Mouse (Mus musculus): ENCODE data around the gene Ipo4. TPM values are rescaled to one million over a fixed set of nuclear protein-coding genes. Genes with fewer than 3 reads are reported as not detected.

The Ipo4 gene
- polyA plus RNA-seq, 1 experiment, result 151 TPM

DNA sequence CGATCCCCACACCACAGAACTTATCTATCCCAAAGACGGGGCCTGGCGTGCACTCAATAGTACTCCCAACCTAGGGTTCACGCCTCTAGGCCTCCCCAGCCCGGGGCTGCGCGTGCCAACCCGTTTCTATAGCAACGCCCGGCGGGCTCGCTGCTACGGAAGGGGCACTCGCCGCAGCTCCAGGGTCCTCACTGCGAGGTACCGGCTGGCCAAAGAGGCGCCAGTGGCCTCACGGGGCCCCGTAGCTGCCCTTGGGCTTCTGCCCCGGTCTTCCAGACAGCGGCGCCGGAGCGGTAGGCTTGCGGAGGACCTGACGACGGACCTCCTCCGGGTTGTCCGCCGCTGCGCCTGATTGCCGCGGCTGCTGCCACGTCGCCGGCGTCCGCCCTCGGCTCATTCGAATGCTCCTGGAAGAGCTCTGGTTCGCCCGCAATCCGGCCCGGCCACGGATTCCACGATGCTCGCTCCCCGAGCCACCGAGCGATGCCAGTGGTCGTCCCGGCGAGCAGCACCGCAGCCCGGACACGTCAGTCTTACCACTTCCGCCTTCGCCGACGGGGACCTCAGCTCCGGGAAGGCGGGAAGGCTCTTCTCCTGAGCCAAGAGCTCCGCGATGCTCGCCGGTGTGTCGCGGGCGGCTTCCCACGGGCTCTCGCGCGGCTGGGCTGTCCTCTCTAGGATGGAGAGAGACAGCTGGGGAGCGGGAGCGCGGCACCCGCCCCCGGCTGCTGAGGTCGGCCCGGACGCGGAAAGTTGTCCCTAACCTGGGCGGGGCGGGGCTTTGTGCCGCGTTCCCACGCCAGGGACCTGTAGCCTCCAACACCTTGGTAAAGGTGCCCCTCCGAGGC lies 7.5 kb upstream of the Ipo4 start, which contains the start of gene Tm9sf1:
Gene Tm9sf1 (minus strand): TSS at position 747 of the 848 bp plus-strand sequence.
- peak within 1 kb of the TSS; percentile 95 for H3K27ac ChIP-seq (ENCODE audit: insufficient read depth, low read length)
- peak within 1 kb of the TSS; percentile 99 for H3K4me3 ChIP-seq (replicated peaks; ENCODE audit: insufficient read depth, low read depth, low read length)
- TF ChIP-seq POLR2A (IDR thresholded peaks at IDR 0.05; ENCODE audit: borderline replicate concordance, insufficient read depth, low read length), result peak; percentile 49; the same call in 1 of the 2 replicates
- no peak for TF ChIP-seq CTCF (IDR thresholded peaks at IDR 0.05; ENCODE audit: borderline replicate concordance, insufficient read depth, low read depth, low read length)
- under 1% methylated on average over 89 of the region's 89 CpGs for WGBS
- DNase-seq, result peak; percentile 87 to 94
- no peaks in the 10 kb centered on the region; the same call in 1 of the 2 replicates for H3K4me1 ChIP-seq (ENCODE audit: control insufficient read depth, insufficient read depth, low read length)
- H3K27me3 ChIP-seq (ENCODE audit: control insufficient read depth, insufficient read depth, low read length), result no peaks in the 10 kb centered on the region

DNA sequence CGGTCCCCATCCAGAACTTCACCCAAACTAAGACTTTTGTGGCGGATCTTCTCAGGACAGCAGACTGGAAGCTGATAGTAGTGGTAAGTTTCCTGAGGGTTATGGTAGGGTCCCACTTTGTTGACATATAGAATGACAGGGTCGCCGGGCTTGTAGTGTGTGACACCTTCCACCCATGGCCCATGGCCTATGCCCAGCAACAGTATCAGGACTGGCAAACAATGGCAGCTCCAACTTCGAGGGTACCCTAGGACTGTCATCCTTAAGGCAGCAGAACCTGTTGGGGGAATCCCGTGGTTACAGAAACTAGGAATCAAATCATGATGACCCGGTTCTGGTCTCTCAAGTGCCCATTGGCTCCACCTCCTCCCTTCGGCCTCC lies 6.9 kb upstream of the Ipo4 start:
- no peak for TF ChIP-seq CTCF (IDR thresholded peaks at IDR 0.05; ENCODE audit: borderline replicate concordance, insufficient read depth, low read depth, low read length)
- TF ChIP-seq POLR2A (IDR thresholded peaks at IDR 0.05; ENCODE audit: borderline replicate concordance, insufficient read depth, low read length), result no peak
- Histone ChIP-seq H3K27me3 (ENCODE audit: control insufficient read depth, insufficient read depth, low read length) (no peaks in the 10 kb centered on the region), H3K27ac (ENCODE audit: insufficient read depth, low read length) (peak overlapping the region; percentile 95), H3K4me3 (replicated peaks; ENCODE audit: insufficient read depth, low read depth, low read length) (peak overlapping the region; percentile 99), H3K4me1 (ENCODE audit: control insufficient read depth, insufficient read depth, low read length) (no peaks in the 10 kb centered on the region; the same call in 1 of the 2 replicates)
- no peak for DNase-seq
- WGBS, result 20% methylated on average over 8 of the region's 8 CpGs

DNA sequence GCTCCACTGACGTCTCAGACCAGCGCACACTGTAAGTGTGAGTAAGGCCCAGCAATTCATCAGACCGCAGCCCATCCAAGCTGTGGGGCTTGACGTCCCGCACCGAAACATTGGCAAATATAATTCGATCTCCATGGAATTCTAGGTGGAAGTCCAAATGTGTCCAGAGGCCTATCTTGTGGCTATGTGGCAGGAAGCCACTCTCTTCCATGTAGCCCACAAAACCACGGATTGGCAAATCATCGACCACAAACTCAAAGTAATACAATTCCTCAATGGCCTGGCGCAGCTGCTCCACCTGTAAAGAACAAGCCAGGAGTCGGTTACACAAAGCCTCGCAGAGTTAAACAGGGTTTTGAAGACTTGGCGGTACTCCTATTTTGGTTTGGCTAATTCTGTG lies 5.5 kb upstream of the Ipo4 start:
- WGBS, result 93% methylated on average over 13 of the region's 13 CpGs
- Histone ChIP-seq H3K4me1 (ENCODE audit: control insufficient read depth, insufficient read depth, low read length) (no peaks in the 10 kb centered on the region; the same call in 1 of the 2 replicates), H3K27ac (ENCODE audit: insufficient read depth, low read length) (no peak overlapping the region), H3K4me3 (replicated peaks; ENCODE audit: insufficient read depth, low read depth, low read length) (no peak overlapping the region), H3K27me3 (ENCODE audit: control insufficient read depth, insufficient read depth, low read length) (no peaks in the 10 kb centered on the region)
- no peak for DNase-seq
- no peak for TF ChIP-seq CTCF (IDR thresholded peaks at IDR 0.05; ENCODE audit: borderline replicate concordance, insufficient read depth, low read depth, low read length)
- no peak for TF ChIP-seq POLR2A (IDR thresholded peaks at IDR 0.05; ENCODE audit: borderline replicate concordance, insufficient read depth, low read length)

DNA sequence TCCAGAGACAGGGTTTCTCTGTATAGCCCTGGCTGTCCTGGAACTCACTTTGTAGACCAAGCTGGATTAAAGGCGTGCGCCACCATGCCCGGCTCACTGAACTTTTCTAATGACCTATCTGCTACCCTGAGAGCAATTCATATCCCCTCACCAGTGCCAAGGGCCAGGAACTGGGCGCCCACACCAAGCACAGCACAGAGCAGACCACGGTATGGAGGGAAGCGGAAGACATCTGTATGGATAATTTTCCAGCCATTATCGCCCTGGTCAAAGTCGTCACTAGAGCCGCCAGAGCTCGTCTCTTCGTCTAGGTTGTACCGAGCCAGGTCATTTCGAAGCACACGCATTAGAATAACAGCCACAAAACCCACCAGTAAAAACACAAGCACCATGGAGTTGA lies 5.1 kb upstream of the Ipo4 start:
- Histone ChIP-seq H3K4me3 (replicated peaks; ENCODE audit: insufficient read depth, low read depth, low read length) (no peak overlapping the region), H3K27me3 (ENCODE audit: control insufficient read depth, insufficient read depth, low read length) (no peaks in the 10 kb centered on the region), H3K4me1 (ENCODE audit: control insufficient read depth, insufficient read depth, low read length) (no peaks in the 10 kb centered on the region; the same call in 1 of the 2 replicates), H3K27ac (ENCODE audit: insufficient read depth, low read length) (no peak overlapping the region)
- WGBS, result 95% methylated on average over 14 of the region's 14 CpGs
- no peak for DNase-seq
- TF ChIP-seq POLR2A (IDR thresholded peaks at IDR 0.05; ENCODE audit: borderline replicate concordance, insufficient read depth, low read length), result no peak
- TF ChIP-seq CTCF (IDR thresholded peaks at IDR 0.05; ENCODE audit: borderline replicate concordance, insufficient read depth, low read depth, low read length), result no peak

DNA sequence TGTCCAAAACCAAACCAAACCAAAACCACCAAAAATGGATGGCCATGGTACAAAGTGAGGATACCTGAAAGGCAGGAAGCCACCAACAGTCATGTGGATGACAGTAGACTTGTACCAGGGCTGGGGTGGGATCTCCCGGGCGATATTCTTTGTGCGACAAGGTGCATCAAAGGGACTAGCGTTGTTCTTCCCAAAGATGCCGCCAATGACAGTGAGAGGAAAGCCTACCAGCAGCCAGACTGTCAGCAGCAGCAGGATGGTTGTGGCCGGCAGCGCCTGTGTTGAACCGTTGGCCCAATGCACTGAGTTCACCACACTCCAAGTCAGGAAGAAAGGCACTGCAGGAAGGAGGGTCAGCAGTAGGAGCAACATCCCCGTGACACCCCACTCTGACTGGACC lies 2.0 kb upstream of the Ipo4 start, which contains the start of gene Gm49378:
Gene Gm49378 (minus strand): TSS at position 101 of the 400 bp plus-strand sequence.
- Histone ChIP-seq H3K4me1 (ENCODE audit: control insufficient read depth, insufficient read depth, low read length) (peaks cover 7% of the 10 kb centered on the region), H3K27ac (ENCODE audit: insufficient read depth, low read length) (no peak within 1 kb of the TSS), H3K27me3 (ENCODE audit: control insufficient read depth, insufficient read depth, low read length) (no peaks in the 10 kb centered on the region), H3K4me3 (replicated peaks; ENCODE audit: insufficient read depth, low read depth, low read length) (no peak within 1 kb of the TSS)
- WGBS, result 94% methylated on average over 9 of the region's 9 CpGs
- no peak for DNase-seq
- TF ChIP-seq POLR2A (IDR thresholded peaks at IDR 0.05; ENCODE audit: borderline replicate concordance, insufficient read depth, low read length), result no peak
- no peak for TF ChIP-seq CTCF (IDR thresholded peaks at IDR 0.05; ENCODE audit: borderline replicate concordance, insufficient read depth, low read depth, low read length)

DNA sequence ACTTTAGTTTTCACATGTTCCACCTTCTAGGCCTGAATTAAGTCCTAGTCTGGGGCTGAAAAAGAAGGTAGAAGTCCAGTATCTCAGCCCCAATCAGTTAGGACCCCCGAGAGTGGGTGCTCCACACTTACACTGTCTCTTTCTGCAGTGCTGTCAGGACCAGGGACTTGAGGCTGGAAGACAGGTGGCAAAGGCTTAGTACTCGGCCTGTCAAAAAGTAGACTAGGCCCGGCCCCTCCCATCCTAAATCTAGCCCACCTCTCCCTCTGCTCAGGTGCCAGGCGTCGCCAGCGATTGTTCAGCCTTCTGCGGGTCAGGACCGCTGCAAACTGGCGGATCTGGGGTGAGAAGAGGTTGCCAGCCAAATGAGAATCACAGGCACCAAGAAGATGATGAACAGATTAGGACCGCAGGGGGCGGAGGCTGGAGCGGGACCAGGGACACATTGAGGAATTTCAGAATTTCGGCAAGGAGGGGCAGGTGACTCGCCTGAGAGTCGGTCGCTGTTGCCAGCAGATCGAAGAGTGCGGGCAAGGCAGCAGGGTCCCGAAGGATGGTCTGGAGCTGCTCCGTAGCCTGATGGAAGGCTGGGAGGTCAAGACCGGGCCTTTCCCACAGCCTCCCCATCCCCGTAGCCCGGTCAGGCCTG lies 759 bp downstream of the Ipo4 start:
- Histone ChIP-seq H3K4me3 (replicated peaks; ENCODE audit: insufficient read depth, low read depth, low read length) (peak overlapping the region; percentile 66), H3K27ac (ENCODE audit: insufficient read depth, low read length) (peak overlapping the region; percentile 44), H3K4me1 (ENCODE audit: control insufficient read depth, insufficient read depth, low read length) (peaks cover 7% of the 10 kb centered on the region), H3K27me3 (ENCODE audit: control insufficient read depth, insufficient read depth, low read length) (no peaks in the 10 kb centered on the region)
- TF ChIP-seq POLR2A (IDR thresholded peaks at IDR 0.05; ENCODE audit: borderline replicate concordance, insufficient read depth, low read length), result no peak
- TF ChIP-seq CTCF (IDR thresholded peaks at IDR 0.05; ENCODE audit: borderline replicate concordance, insufficient read depth, low read depth, low read length), result no peak
- peak; percentile 68 to 70 for DNase-seq
- under 1% methylated on average over 23 of the region's 23 CpGs for WGBS

- no peak for DNase-seq
- Histone ChIP-seq H3K4me3 (replicated peaks; ENCODE audit: insufficient read depth, low read depth, low read length) (no peak overlapping the region), H3K4me1 (ENCODE audit: control insufficient read depth, insufficient read depth, low read length) (peaks cover 5% of the 10 kb centered on the region), H3K27me3 (ENCODE audit: control insufficient read depth, insufficient read depth, low read length) (no peaks in the 10 kb centered on the region), H3K27ac (ENCODE audit: insufficient read depth, low read length) (no peak overlapping the region)
- no peak for TF ChIP-seq POLR2A (IDR thresholded peaks at IDR 0.05; ENCODE audit: borderline replicate concordance, insufficient read depth, low read length)
- peak; percentile 64; the same call in 1 of the 2 replicates for TF ChIP-seq CTCF (IDR thresholded peaks at IDR 0.05; ENCODE audit: borderline replicate concordance, insufficient read depth, low read depth, low read length)
- 46% methylated on average over 5 of the region's 5 CpGs for WGBS
Observed at GRCm38 (mm10) chr14:55629312-55629711, 6.4 kb downstream of the Ipo4 start.
